Mouse (Mus musculus): ENCODE measurements at regions not wholly inside any gene's neighbourhood (a gene's known extent, or its start where the extent isn't known, plus 50 kb on each side); places are given as distances from the start of the nearest gene placed in this dataset.
A peak's percentile ranks its signal among the peaks of the same experiment; 100 is the strongest.

DNA sequence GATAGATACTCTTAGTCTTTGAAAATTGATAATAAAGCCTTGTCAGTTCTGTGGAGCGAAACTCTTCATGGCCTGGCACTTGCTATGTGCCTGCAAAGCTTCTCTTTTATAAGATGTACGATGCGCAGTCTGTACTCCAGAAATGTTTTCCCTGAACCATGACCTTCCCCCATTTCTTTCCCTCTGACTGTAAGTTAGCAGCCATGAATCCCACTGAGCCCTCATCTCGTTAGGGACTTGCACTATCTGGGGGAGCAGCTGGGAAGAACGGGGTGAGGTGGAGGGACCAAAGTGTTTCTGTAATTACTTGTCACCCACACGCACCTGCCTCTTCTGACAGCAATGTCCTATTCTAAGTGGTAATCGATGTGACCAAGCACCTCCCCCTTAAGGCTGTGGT lies 932.1 kb downstream of the Synb start:
- no peaks in the 10 kb centered on the region for H3K36me3 ChIP-seq (ENCODE audit: control insufficient read depth, insufficient read depth, low read length)
- ATAC-seq, result peak; percentile 50
- H3K27me3 ChIP-seq (replicated peaks; ENCODE audit: control insufficient read depth, insufficient read depth, low read length), result no peaks in the 10 kb centered on the region
- H3K4me3 ChIP-seq (ENCODE audit: low read length), result no peak overlapping the region
- H3K27ac ChIP-seq (ENCODE audit: low read depth, low read length), result no peak overlapping the region; the same call in 1 of the 2 replicates
- no peak overlapping the region for H3K9ac ChIP-seq (ENCODE audit: low read depth, low read length)
- 0 out of 2 replicates have a peak, but pooled peaks cover 3% of the 10 kb centered on the region for H3K4me1 ChIP-seq (ENCODE audit: control insufficient read depth, insufficient read depth, low read depth, low read length)
- H3K4me2 ChIP-seq (ENCODE audit: low read length), result no peak overlapping the region
- no peaks in the 10 kb centered on the region for H3K9me3 ChIP-seq (ENCODE audit: control insufficient read depth, low read length)
- 37% methylated on average over 7 of the region's 7 CpGs for WGBS

DNA sequence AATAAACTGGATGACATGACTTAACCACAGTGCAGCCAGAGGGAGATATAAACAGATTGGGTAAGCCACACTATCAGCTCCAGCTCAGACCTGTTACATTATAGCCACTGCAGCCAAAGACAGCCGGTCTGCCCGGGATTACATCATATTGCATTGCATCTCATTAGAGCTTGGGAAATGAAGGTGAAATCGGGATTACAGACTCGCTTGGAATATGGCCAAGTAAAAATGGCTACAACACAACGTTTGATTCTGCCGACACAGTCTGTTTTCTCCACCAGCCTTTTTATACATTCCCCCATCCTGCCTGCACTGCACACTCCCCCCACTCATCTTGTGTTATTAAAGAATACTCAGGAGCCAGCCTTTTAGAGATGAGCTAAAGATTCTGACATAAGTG lies 932.6 kb downstream of the Synb start:
- Histone ChIP-seq H3K4me1 (ENCODE audit: control insufficient read depth, insufficient read depth, low read depth, low read length) (0 out of 2 replicates have a peak, but pooled peaks cover 3% of the 10 kb centered on the region), H3K4me2 (ENCODE audit: low read length) (no peak overlapping the region), H3K27ac (ENCODE audit: low read depth, low read length) (no peak overlapping the region), H3K9ac (ENCODE audit: low read depth, low read length) (no peak overlapping the region), H3K27me3 (replicated peaks; ENCODE audit: control insufficient read depth, insufficient read depth, low read length) (no peaks in the 10 kb centered on the region), H3K36me3 (ENCODE audit: control insufficient read depth, insufficient read depth, low read length) (no peaks in the 10 kb centered on the region), H3K4me3 (ENCODE audit: low read length) (no peak overlapping the region), H3K9me3 (ENCODE audit: control insufficient read depth, low read length) (no peaks in the 10 kb centered on the region)
- WGBS, result 34% methylated on average over 6 of the region's 6 CpGs
- ATAC-seq, result peak; percentile 68

DNA sequence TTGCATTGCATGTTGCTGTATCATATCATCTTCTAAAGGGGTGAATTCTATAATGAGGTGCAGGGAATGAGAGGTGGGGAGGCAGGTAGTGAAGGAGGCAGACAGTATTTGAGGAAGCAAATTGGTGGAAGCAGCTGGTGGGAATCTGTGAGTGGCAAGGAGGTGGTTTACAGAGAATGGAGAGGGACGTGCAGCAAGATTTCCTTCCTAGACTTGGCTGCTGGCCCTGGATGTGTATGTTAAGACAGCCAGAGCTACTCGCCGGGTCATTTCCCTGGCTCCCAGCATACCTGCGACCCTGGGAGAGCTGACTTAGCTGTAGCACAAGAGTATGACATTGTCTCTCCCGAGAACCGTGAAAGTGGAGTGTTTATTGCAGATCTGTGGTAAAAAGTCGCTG lies 937.7 kb downstream of the Synb start:
- no peak overlapping the region for H3K27ac ChIP-seq (ENCODE audit: low read depth, low read length)
- no peaks in the 10 kb centered on the region for H3K36me3 ChIP-seq (ENCODE audit: control insufficient read depth, insufficient read depth, low read length)
- ATAC-seq, result no peak
- no peaks in the 10 kb centered on the region for H3K4me1 ChIP-seq (ENCODE audit: control insufficient read depth, insufficient read depth, low read depth, low read length)
- no peaks in the 10 kb centered on the region for H3K9me3 ChIP-seq (ENCODE audit: control insufficient read depth, low read length)
- H3K4me2 ChIP-seq (ENCODE audit: low read length), result no peak overlapping the region
- WGBS, result 66% methylated on average over 7 of the region's 7 CpGs
- H3K9ac ChIP-seq (ENCODE audit: low read depth, low read length), result no peak overlapping the region
- no peaks in the 10 kb centered on the region for H3K27me3 ChIP-seq (replicated peaks; ENCODE audit: control insufficient read depth, insufficient read depth, low read length)
- no peak overlapping the region for H3K4me3 ChIP-seq (ENCODE audit: low read length)

DNA sequence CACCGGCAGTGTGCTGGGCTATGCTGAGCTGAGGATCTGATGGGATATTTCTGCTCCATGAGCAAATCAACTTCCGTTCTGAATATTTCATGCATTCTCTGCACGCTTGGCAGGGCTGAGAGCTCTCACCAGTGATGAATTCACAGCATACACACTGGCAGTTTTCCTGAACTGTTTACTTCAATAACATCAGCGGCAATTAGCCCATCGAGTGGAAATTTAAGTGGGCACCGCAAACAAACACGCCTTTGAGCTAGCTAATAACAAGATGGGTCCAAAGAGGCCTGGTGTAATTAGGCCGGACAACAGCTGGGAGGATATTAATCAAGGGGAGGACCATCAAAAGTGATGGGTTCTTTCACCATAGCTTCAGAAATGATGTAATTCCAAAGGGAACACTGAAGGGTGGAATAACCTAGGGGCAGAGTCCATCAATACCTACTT lies 938.6 kb downstream of the Synb start:
- 32% methylated on average over 8 of the region's 8 CpGs for WGBS
- H3K27ac ChIP-seq (ENCODE audit: low read depth, low read length), result peak overlapping the region; percentile 29; the same call in 1 of the 2 replicates

DNA sequence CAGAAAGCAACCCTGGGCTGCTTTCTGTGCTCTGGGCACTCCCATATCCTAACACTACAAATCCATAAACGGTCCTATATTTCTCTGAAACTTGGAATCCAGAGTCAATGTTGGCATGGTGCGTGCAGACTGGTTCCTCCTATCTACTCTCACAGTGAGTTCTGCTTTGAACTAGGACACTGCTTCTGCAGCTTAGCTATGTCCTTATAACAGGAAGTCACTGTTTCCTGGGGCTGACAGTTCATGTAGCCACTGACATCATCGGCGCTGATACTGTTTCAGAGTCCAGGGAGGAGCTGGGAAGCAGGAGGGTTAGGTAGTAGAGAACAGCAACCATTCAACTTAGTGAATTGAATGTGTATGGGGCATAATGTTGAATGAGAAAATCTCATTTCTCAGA lies 948.6 kb downstream of the Synb start:
- Histone ChIP-seq H3K4me2 (ENCODE audit: low read length) (no peak overlapping the region), H3K36me3 (ENCODE audit: control insufficient read depth, insufficient read depth, low read length) (no peaks in the 10 kb centered on the region), H3K9me3 (ENCODE audit: control insufficient read depth, low read length) (no peaks in the 10 kb centered on the region), H3K4me1 (ENCODE audit: control insufficient read depth, insufficient read depth, low read depth, low read length) (no peaks in the 10 kb centered on the region), H3K27me3 (replicated peaks; ENCODE audit: control insufficient read depth, insufficient read depth, low read length) (no peaks in the 10 kb centered on the region), H3K9ac (ENCODE audit: low read depth, low read length) (no peak overlapping the region), H3K4me3 (ENCODE audit: low read length) (no peak overlapping the region), H3K27ac (ENCODE audit: low read depth, low read length) (no peak overlapping the region)
- 79% methylated on average over 4 of the region's 4 CpGs for WGBS
- no peak for ATAC-seq

More for the DNA sequence above, 938.6 kb downstream of the Synb start:
- Histone ChIP-seq H3K27me3 (replicated peaks; ENCODE audit: control insufficient read depth, insufficient read depth, low read length) (no peaks in the 10 kb centered on the region), H3K36me3 (ENCODE audit: control insufficient read depth, insufficient read depth, low read length) (no peaks in the 10 kb centered on the region), H3K4me1 (ENCODE audit: control insufficient read depth, insufficient read depth, low read depth, low read length) (no peaks in the 10 kb centered on the region), H3K4me3 (ENCODE audit: low read length) (no peak overlapping the region), H3K9me3 (ENCODE audit: control insufficient read depth, low read length) (no peaks in the 10 kb centered on the region), H3K9ac (ENCODE audit: low read depth, low read length) (no peak overlapping the region), H3K4me2 (ENCODE audit: low read length) (no peak overlapping the region)
- peak; percentile 82 for ATAC-seq

DNA sequence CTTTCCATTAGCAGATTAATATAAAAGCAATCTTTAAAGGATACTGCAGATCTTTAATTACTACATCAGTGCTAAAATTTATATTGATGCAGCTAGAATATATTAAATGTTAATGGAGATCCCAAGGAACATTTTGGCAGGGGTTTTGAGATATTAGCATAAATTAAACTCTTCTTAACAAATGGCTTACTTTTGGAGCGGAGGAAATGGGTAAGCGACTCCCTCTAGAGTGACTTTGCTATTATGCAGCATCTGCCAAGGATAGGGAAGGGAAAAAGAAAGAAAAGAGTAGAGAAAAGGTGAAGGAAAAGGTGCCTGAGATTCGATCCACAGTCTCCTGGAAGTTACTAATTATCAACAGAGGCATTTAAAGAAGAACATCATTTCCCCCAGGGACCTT lies 949.4 kb downstream of the Synb start:
- H3K9me3 ChIP-seq (ENCODE audit: control insufficient read depth, low read length), result no peaks in the 10 kb centered on the region
- WGBS, result 52% methylated on average over 3 of the region's 3 CpGs
- no peaks in the 10 kb centered on the region for H3K36me3 ChIP-seq (ENCODE audit: control insufficient read depth, insufficient read depth, low read length)
- ATAC-seq, result no peak
- no peak overlapping the region for H3K27ac ChIP-seq (ENCODE audit: low read depth, low read length)
- no peak overlapping the region for H3K9ac ChIP-seq (ENCODE audit: low read depth, low read length)
- no peaks in the 10 kb centered on the region for H3K27me3 ChIP-seq (replicated peaks; ENCODE audit: control insufficient read depth, insufficient read depth, low read length)
- no peak overlapping the region for H3K4me3 ChIP-seq (ENCODE audit: low read length)
- H3K4me1 ChIP-seq (ENCODE audit: control insufficient read depth, insufficient read depth, low read depth, low read length), result no peaks in the 10 kb centered on the region
- no peak overlapping the region for H3K4me2 ChIP-seq (ENCODE audit: low read length)

DNA sequence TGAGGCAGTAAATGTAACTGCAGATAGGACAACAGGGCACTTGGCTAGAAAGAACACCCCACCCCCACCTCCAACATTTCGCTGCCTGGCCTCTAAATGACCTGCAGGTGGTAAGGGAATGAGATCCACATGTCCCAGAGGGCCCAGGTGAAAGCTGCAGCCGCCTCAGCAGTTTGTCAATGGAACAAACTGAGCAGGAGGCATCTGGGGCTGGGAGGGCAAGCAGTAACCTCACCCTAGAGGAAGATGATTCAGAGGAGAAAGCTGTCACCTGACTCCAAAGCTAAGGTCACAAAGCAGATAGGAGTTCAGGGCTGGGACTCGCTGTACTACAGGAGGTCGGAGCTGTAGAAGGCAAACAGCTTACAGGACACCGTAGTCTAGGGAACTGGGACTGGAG lies 955.7 kb downstream of the Synb start:
- no peaks in the 10 kb centered on the region for H3K4me1 ChIP-seq (ENCODE audit: control insufficient read depth, insufficient read depth, low read depth, low read length)
- H3K9me3 ChIP-seq (ENCODE audit: control insufficient read depth, low read length), result no peaks in the 10 kb centered on the region
- no peaks in the 10 kb centered on the region for H3K36me3 ChIP-seq (ENCODE audit: control insufficient read depth, insufficient read depth, low read length)
- no peak overlapping the region for H3K4me2 ChIP-seq (ENCODE audit: low read length)
- H3K4me3 ChIP-seq (ENCODE audit: low read length), result no peak overlapping the region
- H3K27me3 ChIP-seq (replicated peaks; ENCODE audit: control insufficient read depth, insufficient read depth, low read length), result no peaks in the 10 kb centered on the region
- no peak for ATAC-seq
- 56% methylated on average over 5 of the region's 5 CpGs for WGBS
- no peak overlapping the region for H3K9ac ChIP-seq (ENCODE audit: low read depth, low read length)
- H3K27ac ChIP-seq (ENCODE audit: low read depth, low read length), result no peak overlapping the region

DNA sequence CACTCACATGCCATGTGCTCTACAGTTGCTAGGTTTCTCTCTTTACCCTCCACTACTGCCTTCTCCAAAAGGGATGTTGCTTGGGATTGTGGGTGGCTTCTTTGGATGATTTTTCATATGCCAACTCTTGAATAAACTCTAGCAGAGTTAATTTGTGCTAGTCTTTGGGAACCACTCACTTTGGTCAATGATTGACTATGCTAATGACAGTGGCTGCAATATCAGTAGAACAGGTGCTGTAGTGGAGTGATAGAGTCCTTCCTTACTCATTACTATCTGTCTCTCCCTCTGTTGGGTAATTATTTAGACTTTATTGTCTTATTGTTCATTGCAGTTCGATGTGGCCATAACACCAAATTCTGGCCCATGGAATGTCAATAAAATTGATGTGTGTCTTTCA lies 969.0 kb downstream of the Synb start:
- Histone ChIP-seq H3K36me3 (ENCODE audit: control insufficient read depth, insufficient read depth, low read length) (no peaks in the 10 kb centered on the region), H3K4me3 (ENCODE audit: low read length) (no peak overlapping the region), H3K4me2 (ENCODE audit: low read length) (no peak overlapping the region), H3K4me1 (ENCODE audit: control insufficient read depth, insufficient read depth, low read depth, low read length) (no peaks in the 10 kb centered on the region), H3K9ac (ENCODE audit: low read depth, low read length) (no peak overlapping the region), H3K27ac (ENCODE audit: low read depth, low read length) (no peak overlapping the region), H3K9me3 (ENCODE audit: control insufficient read depth, low read length) (no peaks in the 10 kb centered on the region), H3K27me3 (replicated peaks; ENCODE audit: control insufficient read depth, insufficient read depth, low read length) (no peaks in the 10 kb centered on the region)
- no peak for ATAC-seq
- WGBS, result 94% methylated on average over 1 of the region's 1 CpGs

DNA sequence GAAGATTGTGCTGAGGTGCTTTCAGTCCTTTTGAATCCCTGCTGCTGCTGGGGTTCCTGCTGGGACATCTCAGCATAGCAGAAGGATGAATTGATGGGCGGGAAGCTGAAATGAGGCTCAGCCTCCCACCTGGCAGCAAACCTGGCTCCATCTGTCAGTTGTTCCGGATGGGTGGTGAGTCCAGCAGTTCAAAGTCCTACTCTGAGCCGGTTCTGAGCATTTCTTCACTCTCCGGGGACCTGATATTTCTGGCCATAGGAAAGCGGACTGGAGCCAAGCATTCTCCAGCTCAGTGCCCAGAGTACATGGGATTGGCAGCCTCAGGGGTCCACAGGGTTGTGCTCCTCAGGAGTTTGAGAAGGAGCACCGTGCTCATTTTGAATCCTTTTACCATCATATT lies 971.1 kb downstream of the Synb start:
- Histone ChIP-seq H3K9me3 (ENCODE audit: control insufficient read depth, low read length) (no peaks in the 10 kb centered on the region), H3K4me1 (ENCODE audit: control insufficient read depth, insufficient read depth, low read depth, low read length) (no peaks in the 10 kb centered on the region), H3K4me2 (ENCODE audit: low read length) (no peak overlapping the region), H3K27me3 (replicated peaks; ENCODE audit: control insufficient read depth, insufficient read depth, low read length) (no peaks in the 10 kb centered on the region), H3K36me3 (ENCODE audit: control insufficient read depth, insufficient read depth, low read length) (no peaks in the 10 kb centered on the region), H3K4me3 (ENCODE audit: low read length) (no peak overlapping the region), H3K27ac (ENCODE audit: low read depth, low read length) (no peak overlapping the region), H3K9ac (ENCODE audit: low read depth, low read length) (no peak overlapping the region)
- 50% methylated on average over 6 of the region's 6 CpGs for WGBS
- peak; percentile 74 for ATAC-seq
